Mouse (Mus musculus) heart, embryonic 10.5 days (tissue): Measurements from ENCODE around the gene Spn. TPM values are rescaled to one million over a fixed set of nuclear protein-coding genes. Genes with fewer than 3 reads are reported as not detected.

Source experiments
- DNase-seq: peaks from one replicate; pipeline ENCODE4 v3.0.0-alpha.2; 2017; ENCODE audit warnings: low spot score
- H3K27ac ChIP-seq: fragments of 300-500 bp; sonication (generic); 2 replicates; pipeline ENCODE4 v1.5.1; 2016; ENCODE audit warnings: mild to moderate bottlenecking
- H3K27me3 ChIP-seq: fragments of 300-500 bp; sonication (generic); 2 replicates; pipeline ENCODE4 v1.6.1; 2016; ENCODE audit warnings: mild to moderate bottlenecking; ENCODE audit not compliant: poor library complexity, insufficient read depth, severe bottlenecking
- H3K36me3 ChIP-seq: fragments of 300-500 bp; sonication (generic); 2 replicates; pipeline ENCODE4 v1.6.1; 2016; ENCODE audit warnings: mild to moderate bottlenecking, moderate library complexity
- H3K4me1 ChIP-seq: fragments of 300-500 bp; sonication (generic); 2 replicates; pipeline ENCODE4 v1.6.1; 2016; ENCODE audit warnings: mild to moderate bottlenecking
- H3K4me3 ChIP-seq: fragments of 300-500 bp; sonication (generic); 2 replicates; pipeline ENCODE4 v1.5.1; 2016; ENCODE audit warnings: mild to moderate bottlenecking, moderate library complexity
- H3K9me3 ChIP-seq: fragments of 300-500 bp; sonication (generic); 2 replicates; pipeline ENCODE4 v1.6.1; 2016; ENCODE audit warnings: mild to moderate bottlenecking, moderate library complexity
- WGBS: fragments of 180-500 bp; shearing (Covaris S2); methylation state at CpG from one replicate; pipeline ENCODE4 v1.1.7; 2016; 5-methylcytosine and 5-hydroxymethylcytosine counted together
- polyA plus RNA-seq: library from polyadenylated mRNA; unstranded; fragments of >200 nt; fragmentation: Nextera tagmentation; extraction: Ambion mirVana; gene quantifications from 2 replicates; pipeline ENCODE4 v1.2.1, GENCODE M21; 2016

The Spn gene
- polyA plus RNA-seq, 1 experiment from 2014 or later = 0.50 TPM

- no peaks in the 10 kb centered on the region for H3K36me3 ChIP-seq
- H3K4me3 ChIP-seq = no peak overlapping the region
- 0 out of 2 replicates have a peak, but pooled peaks cover 8% of the 10 kb centered on the region for H3K4me1 ChIP-seq
- WGBS = 60% methylated on average over 8 of the region's 8 CpGs
- H3K27me3 ChIP-seq = no peaks in the 10 kb centered on the region
- no peaks in the 10 kb centered on the region for H3K9me3 ChIP-seq
- H3K27ac ChIP-seq = no peak overlapping the region
- no peak for DNase-seq
These were observed 55.4 kb downstream of the Spn start for GRCm38 (mm10) chr7:127082271-127082670.

Other genes with a start within 250 kb of the Spn start
- 18.6 and 20.7 TPM in 2 replicates for gene Tmem219, start 214.9 kb downstream of the Spn start, polyA plus RNA-seq
- 15.5 and 21.3 TPM in 2 replicates for gene Kctd13, start 208.9 kb downstream of the Spn start, polyA plus RNA-seq
- not detected in 2 replicates for gene Asphd1, start 188.2 kb downstream of the Spn start, polyA plus RNA-seq
- gene Sez6l2, start 187.3 kb downstream of the Spn start, polyA plus RNA-seq = 0.15 and 0.35 TPM in 2 replicates
- 87.4 and 89.3 TPM in 2 replicates for gene Cdipt, start 161.9 kb downstream of the Spn start, polyA plus RNA-seq
- gene Cdiptos, start 161.7 kb downstream of the Spn start, polyA plus RNA-seq = 1.3 and 1.5 TPM in 2 replicates
- gene Mvp, start 123.2 kb downstream of the Spn start, polyA plus RNA-seq = 8.4 and 9.9 TPM in 2 replicates
- 0.41 TPM in 1 of 2 replicates, not detected in the other for gene Pagr1b, start 121.3 kb downstream of the Spn start, polyA plus RNA-seq
- gene Pagr1a, start 120.5 kb downstream of the Spn start, polyA plus RNA-seq = 64.1 and 99.6 TPM in 2 replicates
- gene Gm42742, start 116.7 kb downstream of the Spn start, polyA plus RNA-seq = 20.6 and 46.6 TPM in 2 replicates
- gene Prrt2, start 116.6 kb downstream of the Spn start, polyA plus RNA-seq = 2.4 and 3.2 TPM in 2 replicates
- 41.5 and 66.9 TPM in 2 replicates for gene Maz, start 110.8 kb downstream of the Spn start, polyA plus RNA-seq
- gene Kif22, start 95.4 kb downstream of the Spn start, polyA plus RNA-seq = 110 and 145 TPM in 2 replicates
- not detected in 2 replicates for gene Zg16, start 50.5 kb downstream of the Spn start, polyA plus RNA-seq
- 0.73 and 1.0 TPM in 2 replicates for gene AI467606, start 46.5 kb downstream of the Spn start, polyA plus RNA-seq
- gene Qprt, start 15.6 kb downstream of the Spn start, polyA plus RNA-seq = 7.2 and 14.5 TPM in 2 replicates
- 49.1 and 61.0 TPM in 2 replicates for gene Cd2bp2, start 58.2 kb upstream of the Spn start, polyA plus RNA-seq
- 26.4 and 28.3 TPM in 2 replicates for gene Tbc1d10b, start 70.6 kb upstream of the Spn start, polyA plus RNA-seq
- gene Mylpf, start 71.1 kb upstream of the Spn start, polyA plus RNA-seq = 40.4 and 51.1 TPM in 2 replicates
- gene Zfp553, start 95.2 kb upstream of the Spn start, polyA plus RNA-seq = 30.5 and 42.9 TPM in 2 replicates
- gene Sept1, start 95.3 kb upstream of the Spn start, polyA plus RNA-seq = 21.2 and 25.4 TPM in 2 replicates
- gene Zfp771, start 106.5 kb upstream of the Spn start, polyA plus RNA-seq = 41.3 and 44.6 TPM in 2 replicates
- gene Dctpp1, start 122.9 kb upstream of the Spn start, polyA plus RNA-seq = 222 and 262 TPM in 2 replicates
- 79.9 and 88.3 TPM in 2 replicates for gene Sephs2, start 136.2 kb upstream of the Spn start, polyA plus RNA-seq
- 0.72 and 0.92 TPM in 2 replicates for gene Itgal, start 158.4 kb upstream of the Spn start, polyA plus RNA-seq
- 18.7 and 19.0 TPM in 2 replicates for gene Zfp768, start 207.8 kb upstream of the Spn start, polyA plus RNA-seq
- gene Zfp747, start 238.2 kb upstream of the Spn start, polyA plus RNA-seq = 5.3 and 6.7 TPM in 2 replicates
- gene 9130019O22Rik, start 249.3 kb upstream of the Spn start, polyA plus RNA-seq = 4.6 and 4.8 TPM in 2 replicates